Mouse (Mus musculus) megakaryocyte, embryonic 14.5 days (primary cell): ENCODE results near the gene Akr1c14. TPM values are rescaled to one million over a fixed set of nuclear protein-coding genes. Genes with fewer than 3 reads are reported as not detected.
"Not testable (repeated sequence)": the region's sequence is repeated elsewhere in the genome, so short reads cannot be mapped to it uniquely, and the experiment has no call there.

ENCODE experiments used
- H3K27me3 ChIP-seq: replicated peaks from 2 replicates; pipeline ENCODE3; 2012; ENCODE audit warnings: inconsistent platforms
- H3K36me3 ChIP-seq: replicated peaks from 2 replicates; pipeline ENCODE3; 2012; ENCODE audit warnings: low read length, inconsistent platforms, mixed read lengths
- H3K4me1 ChIP-seq: 2 replicates; pipeline ENCODE4 v1.6.1; 2012; ENCODE audit warnings: inconsistent platforms
- H3K4me3 ChIP-seq: replicated peaks from 2 replicates; pipeline ENCODE3; 2012; ENCODE audit warnings: moderate library complexity, mild to moderate bottlenecking, inconsistent platforms
- H3K9me3 ChIP-seq: 2 replicates; pipeline ENCODE4 v1.6.1; 2012; ENCODE audit warnings: inconsistent platforms
- FLI1 ChIP-seq: IDR thresholded peaks from 2 replicates; pipeline ENCODE4 v1.6.1; 2012; ENCODE audit warnings: low read length, inconsistent platforms, mixed read lengths
- GATA1 ChIP-seq: IDR thresholded peaks from 3 replicates; pipeline ENCODE4 v1.6.1; 2012; ENCODE audit warnings: mixed read lengths, low read length, inconsistent platforms, borderline replicate concordance
- polyA plus RNA-seq: library from polyadenylated mRNA; stranded (reverse); fragments of >175 nt; gene quantifications from 2 replicates; pipeline ENCODE4 v1.2.3, GENCODE M21; 2012; ENCODE audit warnings: low replicate concordance; ENCODE audit not compliant: insufficient read depth

Gene Akr1c14
- polyA plus RNA-seq, 1 experiment: not detected

DNA sequence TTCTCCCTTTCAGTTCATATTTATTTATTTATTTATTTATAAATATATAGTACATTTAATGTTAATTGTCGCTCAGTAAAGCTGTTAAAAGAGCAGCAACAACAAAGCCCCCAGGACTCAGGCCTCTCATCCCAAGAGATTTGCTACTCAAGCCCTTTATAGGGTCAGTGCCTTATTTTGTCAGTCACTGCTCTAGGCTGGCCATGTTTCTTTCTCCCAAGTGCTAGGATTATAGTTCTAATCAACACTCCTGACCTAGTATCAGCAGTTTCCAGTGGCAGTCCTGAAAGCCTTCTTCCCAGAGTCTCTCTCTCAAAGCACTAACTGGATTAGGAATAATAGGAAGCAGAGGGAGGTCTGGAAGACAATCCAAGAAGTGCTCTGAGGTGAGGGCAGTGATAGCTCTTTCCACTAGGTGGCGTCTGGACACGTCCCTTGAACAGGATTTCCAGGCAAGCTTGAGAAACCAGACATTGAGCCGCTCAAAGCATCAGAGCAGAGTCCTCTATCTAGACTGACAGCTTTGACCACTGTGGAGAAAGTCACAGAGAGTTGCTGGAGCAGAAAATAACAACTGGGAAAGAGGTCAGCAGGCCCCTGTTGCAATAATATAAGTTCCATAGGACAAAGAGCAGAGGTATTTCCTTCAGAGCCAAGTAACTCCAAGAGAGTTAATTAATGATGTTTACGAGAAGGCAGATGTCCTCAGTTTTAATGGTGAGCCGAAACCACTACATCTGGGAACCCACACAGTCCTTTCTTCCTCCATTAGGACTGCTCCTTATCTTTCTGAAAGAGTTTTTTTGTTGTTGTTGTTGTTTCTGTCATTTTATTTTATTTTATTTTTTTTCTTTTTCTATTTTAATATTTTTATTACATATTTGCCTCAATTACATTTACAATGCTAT lies 61.7 kb downstream of the Akr1c14 start:
- TF ChIP-seq FLI1 (no peak), GATA1 (no peak)
- Histone ChIP-seq H3K9me3 (no peaks in the 10 kb centered on the region), H3K36me3 (no peaks in the 10 kb centered on the region), H3K27me3 (no peaks in the 10 kb centered on the region), H3K4me3 (no peak overlapping the region), H3K4me1 (no peaks in the 10 kb centered on the region)

DNA sequence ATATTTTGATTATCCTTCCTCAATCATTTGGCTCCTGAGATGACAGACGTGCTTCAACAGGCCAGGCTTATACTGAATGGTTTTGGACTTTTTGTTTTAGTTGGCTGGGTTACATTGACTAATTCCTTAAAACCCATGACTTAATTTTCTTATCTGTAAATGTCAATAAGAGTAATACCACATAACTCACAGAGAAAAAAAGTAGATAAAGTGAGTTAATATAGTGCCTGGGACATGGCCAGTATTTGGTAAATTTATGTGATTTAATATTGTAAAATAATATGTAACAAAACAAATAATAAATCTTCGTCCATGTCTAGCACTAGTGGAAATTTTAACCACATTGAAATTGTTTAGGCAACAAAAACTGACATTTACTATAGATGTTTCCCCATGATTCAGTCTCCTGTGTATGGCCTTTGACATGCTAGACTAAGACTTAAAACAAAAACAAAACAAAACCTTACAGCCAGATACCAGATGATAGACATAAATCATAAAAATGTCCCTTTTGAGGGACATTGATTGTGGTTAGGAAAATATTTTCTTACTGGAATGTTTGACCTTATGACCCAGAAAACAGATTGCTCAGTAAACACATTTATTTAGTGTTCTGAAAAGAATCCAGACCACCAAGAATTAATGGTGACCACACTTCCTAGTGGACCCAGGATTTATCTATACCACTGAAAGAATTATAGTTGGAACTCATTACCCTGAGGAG lies 70.5 kb downstream of the Akr1c14 start:
- no peaks in the 10 kb centered on the region for H3K36me3 ChIP-seq
- H3K4me1 ChIP-seq: no peaks in the 10 kb centered on the region
- no peak overlapping the region for H3K4me3 ChIP-seq
- H3K27me3 ChIP-seq: no peaks in the 10 kb centered on the region
- H3K9me3 ChIP-seq: no peaks in the 10 kb centered on the region
- TF ChIP-seq GATA1: no peak
- no peak for TF ChIP-seq FLI1

DNA sequence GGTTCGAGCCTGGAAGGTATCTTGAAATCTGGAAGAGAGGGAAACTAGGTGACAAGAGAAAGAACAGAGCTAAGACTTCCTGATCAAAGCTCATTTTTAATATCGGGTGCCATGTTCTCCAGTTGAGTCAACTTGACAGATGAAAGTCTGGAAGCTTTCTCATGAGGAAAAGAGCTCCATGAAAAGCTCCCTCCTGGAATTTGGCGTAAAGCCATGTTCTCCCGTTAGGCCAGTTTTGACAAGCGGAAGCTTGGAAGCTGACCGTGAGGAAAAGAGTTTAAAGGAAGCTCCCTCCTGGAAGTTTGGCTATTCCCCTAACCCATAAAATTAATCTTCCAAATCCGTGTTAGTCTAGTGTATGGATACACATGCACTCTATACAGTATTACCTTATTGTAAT lies 74.3 kb downstream of the Akr1c14 start:
- TF ChIP-seq FLI1 (no peak), GATA1 (no peak)
- no peaks in the 10 kb centered on the region for H3K36me3 ChIP-seq
- H3K9me3 ChIP-seq: 0 out of 2 replicates have a peak, but pooled peaks cover 3% of the 10 kb centered on the region
- no peak overlapping the region for H3K4me3 ChIP-seq
- no peaks in the 10 kb centered on the region for H3K4me1 ChIP-seq
- H3K27me3 ChIP-seq: no peaks in the 10 kb centered on the region

DNA sequence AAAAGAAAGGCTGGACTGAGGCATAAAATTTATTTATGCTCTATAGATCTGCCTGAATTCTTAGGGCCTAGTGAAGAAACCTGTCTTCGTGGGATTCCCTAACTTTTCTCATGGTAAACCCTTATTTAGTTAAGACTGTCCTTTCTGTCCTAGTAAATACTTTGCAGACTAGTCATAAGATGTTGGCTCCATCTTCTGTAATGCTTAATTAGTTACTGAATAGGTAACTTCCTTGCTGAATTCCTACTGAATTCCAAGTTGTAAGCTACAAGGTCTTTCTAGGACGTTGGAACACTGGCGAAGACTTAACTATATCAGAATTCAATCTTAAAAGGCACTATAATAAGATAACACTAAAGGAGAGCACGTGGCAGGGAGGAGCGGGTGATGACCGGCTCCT lies 75.7 kb downstream of the Akr1c14 start:
- not testable (repeated sequence) for H3K4me3 ChIP-seq, H3K27me3 ChIP-seq, H3K36me3 ChIP-seq, H3K9me3 ChIP-seq, H3K4me1 ChIP-seq

DNA sequence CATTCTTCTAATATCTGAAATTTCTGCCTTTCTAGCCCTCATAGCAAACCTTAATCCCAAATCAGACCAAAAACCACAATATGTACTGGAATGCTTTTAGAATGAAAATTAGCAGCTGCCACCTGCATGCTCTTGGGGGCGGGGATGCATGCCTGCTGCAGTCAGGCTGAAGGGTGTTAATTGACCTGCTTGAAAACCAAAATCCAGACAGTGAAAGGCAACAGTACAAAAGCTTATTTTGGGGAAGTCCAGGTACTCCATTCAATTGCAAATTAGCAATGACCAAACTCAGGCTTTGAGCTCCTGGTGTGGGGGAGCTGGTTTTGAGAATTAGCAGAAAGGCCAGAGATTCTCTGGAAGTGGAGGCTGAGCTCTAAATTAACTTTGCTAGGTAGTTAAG lies 77.0 kb downstream of the Akr1c14 start:
- not testable (repeated sequence) for H3K9me3 ChIP-seq, H3K27me3 ChIP-seq, H3K4me1 ChIP-seq, H3K4me3 ChIP-seq, H3K36me3 ChIP-seq

DNA sequence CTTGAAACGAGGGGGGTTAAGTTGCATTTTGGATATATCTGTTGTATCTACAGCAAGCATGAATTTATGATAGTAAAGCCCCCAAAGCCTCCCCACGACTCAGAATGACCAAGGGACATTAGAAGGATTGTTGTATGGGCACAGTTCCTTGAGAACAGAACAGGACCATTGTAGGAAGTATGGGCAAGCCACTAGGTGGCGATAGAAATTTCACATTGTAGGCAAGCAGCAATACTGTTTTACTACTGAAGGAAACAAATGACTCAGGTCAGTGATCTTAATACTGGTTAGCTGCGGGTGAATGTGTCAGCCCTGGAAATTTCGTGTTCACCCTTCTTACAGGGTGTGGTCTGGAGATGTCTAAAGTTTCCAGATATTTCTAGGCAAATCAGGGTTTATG lies 80.3 kb downstream of the Akr1c14 start:
- no peak for TF ChIP-seq FLI1
- TF ChIP-seq GATA1: no peak

DNA sequence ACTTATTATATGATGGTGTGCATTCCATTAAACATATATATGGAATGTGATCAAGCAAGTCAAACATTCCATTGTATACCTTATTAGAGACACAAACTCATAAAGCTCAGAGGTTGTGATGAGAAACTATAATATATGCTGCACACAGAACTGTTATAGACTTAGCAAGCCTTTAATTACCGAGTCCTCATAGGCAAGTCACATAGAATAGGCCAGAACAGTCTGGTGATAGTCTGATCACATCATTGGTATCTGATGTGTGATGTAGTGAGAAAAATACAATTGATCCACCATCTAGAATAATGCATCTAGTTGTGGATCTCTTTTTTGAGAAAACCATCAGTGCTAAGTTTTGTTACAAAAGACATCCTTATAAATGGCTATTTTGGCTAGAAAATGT lies 82.5 kb downstream of the Akr1c14 start:
- Histone ChIP-seq H3K4me1 (no peaks in the 10 kb centered on the region), H3K36me3 (no peaks in the 10 kb centered on the region), H3K27me3 (no peaks in the 10 kb centered on the region), H3K9me3 (no peaks in the 10 kb centered on the region), H3K4me3 (no peak overlapping the region)
- no peak for TF ChIP-seq GATA1
- TF ChIP-seq FLI1: no peak

More for the DNA sequence above, 80.3 kb downstream of the Akr1c14 start:
- no peaks in the 10 kb centered on the region for H3K36me3 ChIP-seq
- 0 out of 2 replicates have a peak, but pooled peaks cover 3% of the 10 kb centered on the region for H3K9me3 ChIP-seq
- H3K4me3 ChIP-seq: no peak overlapping the region
- H3K27me3 ChIP-seq: no peaks in the 10 kb centered on the region
- no peaks in the 10 kb centered on the region for H3K4me1 ChIP-seq

DNA sequence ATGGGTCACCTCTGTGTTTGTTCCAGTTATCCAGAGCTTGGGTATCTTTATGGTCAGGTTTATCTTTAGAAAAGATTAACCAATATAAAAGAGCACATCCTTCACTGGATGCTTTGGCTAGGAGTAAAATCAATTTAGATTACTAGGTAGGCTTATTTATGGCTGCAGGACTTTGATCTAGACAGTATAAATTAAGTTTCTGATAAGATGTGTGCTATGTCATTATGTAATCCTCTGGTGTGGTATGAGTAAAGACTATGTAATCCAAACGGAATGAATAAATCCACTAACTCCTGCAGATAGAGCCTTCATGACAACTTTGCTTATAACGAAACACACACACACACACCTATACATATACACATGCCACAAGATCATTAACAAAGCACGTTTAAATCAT lies 82.9 kb downstream of the Akr1c14 start:
- H3K9me3 ChIP-seq: no peaks in the 10 kb centered on the region
- TF ChIP-seq GATA1 (no peak), FLI1 (no peak)
- no peaks in the 10 kb centered on the region for H3K27me3 ChIP-seq
- no peaks in the 10 kb centered on the region for H3K4me1 ChIP-seq
- H3K4me3 ChIP-seq: no peak overlapping the region
- no peaks in the 10 kb centered on the region for H3K36me3 ChIP-seq

DNA sequence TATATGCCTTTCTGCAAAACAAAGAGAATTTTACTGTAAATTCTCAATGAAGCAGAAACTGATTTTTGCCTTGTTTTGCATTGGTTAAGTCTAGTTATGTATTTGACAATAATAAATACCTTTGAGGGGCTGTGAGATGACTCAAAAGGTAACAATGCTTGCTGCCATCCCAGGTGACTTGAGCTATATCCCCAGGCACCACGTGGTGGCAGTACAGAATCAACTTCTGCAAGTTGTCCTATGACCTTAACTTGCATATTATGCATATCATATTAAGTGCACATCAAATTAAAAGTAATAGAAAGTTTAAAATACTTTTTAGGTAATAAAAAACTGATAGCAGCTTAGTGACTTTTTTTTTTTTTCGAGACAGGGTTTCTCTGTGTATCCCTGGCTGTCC lies 84.3 kb downstream of the Akr1c14 start:
- no peaks in the 10 kb centered on the region for H3K9me3 ChIP-seq
- no peaks in the 10 kb centered on the region for H3K4me1 ChIP-seq
- H3K27me3 ChIP-seq: no peaks in the 10 kb centered on the region
- TF ChIP-seq GATA1: no peak
- TF ChIP-seq FLI1: no peak
- no peaks in the 10 kb centered on the region for H3K36me3 ChIP-seq
- H3K4me3 ChIP-seq: no peak overlapping the region

Other genes with a start within 250 kb of the Akr1c14 start
- not detected in 2 replicates for gene Calml3, start 244.7 kb upstream of the Akr1c14 start, polyA plus RNA-seq
- gene Calm4, start 211.3 kb upstream of the Akr1c14 start, polyA plus RNA-seq: not detected in 2 replicates
- not detected in 2 replicates for gene Calm5, start 194.8 kb upstream of the Akr1c14 start, polyA plus RNA-seq
- 7.9 and 8.6 TPM in 2 replicates for gene Net1, start 130.8 kb upstream of the Akr1c14 start, polyA plus RNA-seq
- not detected in 2 replicates for gene Tubal3, start 130.7 kb upstream of the Akr1c14 start, polyA plus RNA-seq
- not detected in 2 replicates for gene Ucn3, start 103.7 kb upstream of the Akr1c14 start, polyA plus RNA-seq
- gene Akr1c18, start 101.6 kb downstream of the Akr1c14 start, polyA plus RNA-seq: not detected in 2 replicates
- 4.7 TPM in 1 of 2 replicates, not detected in the other for gene Akr1c13, start 142.1 kb downstream of the Akr1c14 start, polyA plus RNA-seq
- gene Akr1c19, start 179.7 kb downstream of the Akr1c14 start, polyA plus RNA-seq: not detected in 2 replicates
- gene Akr1c12, start 230.4 kb downstream of the Akr1c14 start, polyA plus RNA-seq: 0.22 TPM in 1 of 2 replicates, not detected in the other